Mouse (Mus musculus): ENCODE measurements at regions not wholly inside any gene's neighbourhood (a gene's known extent, or its start where the extent isn't known, plus 50 kb on each side); places are given as distances from the start of the nearest gene placed in this dataset.

- no peaks in the 10 kb centered on the region for H3K27me3 ChIP-seq (ENCODE audit: control insufficient read depth, insufficient read depth, low read length)
- no peak for ATAC-seq (replicated peaks; ENCODE audit: extremely low read depth, insufficient read depth, low FRiP score)
- peaks cover 26% of the 10 kb centered on the region for H3K4me1 ChIP-seq (ENCODE audit: control insufficient read depth, insufficient read depth, low read length)
- H3K36me3 ChIP-seq (ENCODE audit: control insufficient read depth, insufficient read depth) = no peaks in the 10 kb centered on the region
- no peak overlapping the region for H3K4me2 ChIP-seq (ENCODE audit: low read depth, low read length)
- H3K9ac ChIP-seq (ENCODE audit: low read length) = no peak overlapping the region
- WGBS = 48% methylated on average over 8 of the region's 8 CpGs
- no peak overlapping the region for H3K4me3 ChIP-seq (ENCODE audit: low read length)
- no peak overlapping the region for H3K27ac ChIP-seq (ENCODE audit: low read length)
- H3K9me3 ChIP-seq (replicated peaks; ENCODE audit: control insufficient read depth, low read length) = peaks cover 4% of the 10 kb centered on the region; the same call in 1 of the 2 replicates
Observed at GRCm38 (mm10) chr9:120731952-120732622, 160.8 kb downstream of the Rpl14 start.

GRCm38 (mm10) chr9:120732650-120733293, 161.5 kb downstream of the Rpl14 start:
- no peak for ATAC-seq (replicated peaks; ENCODE audit: extremely low read depth, insufficient read depth, low FRiP score)
- H3K4me3 ChIP-seq (ENCODE audit: low read length) = no peak overlapping the region
- no peak overlapping the region for H3K9ac ChIP-seq (ENCODE audit: low read length)
- H3K27ac ChIP-seq (ENCODE audit: low read length) = no peak overlapping the region
- H3K4me2 ChIP-seq (ENCODE audit: low read depth, low read length) = no peak overlapping the region
- H3K27me3 ChIP-seq (ENCODE audit: control insufficient read depth, insufficient read depth, low read length) = no peaks in the 10 kb centered on the region
- H3K36me3 ChIP-seq (ENCODE audit: control insufficient read depth, insufficient read depth) = no peaks in the 10 kb centered on the region
- peaks cover 4% of the 10 kb centered on the region; the same call in 1 of the 2 replicates for H3K9me3 ChIP-seq (replicated peaks; ENCODE audit: control insufficient read depth, low read length)
- 62% methylated on average over 14 of the region's 14 CpGs for WGBS
- H3K4me1 ChIP-seq (ENCODE audit: control insufficient read depth, insufficient read depth, low read length) = peaks cover 29% of the 10 kb centered on the region

DNA sequence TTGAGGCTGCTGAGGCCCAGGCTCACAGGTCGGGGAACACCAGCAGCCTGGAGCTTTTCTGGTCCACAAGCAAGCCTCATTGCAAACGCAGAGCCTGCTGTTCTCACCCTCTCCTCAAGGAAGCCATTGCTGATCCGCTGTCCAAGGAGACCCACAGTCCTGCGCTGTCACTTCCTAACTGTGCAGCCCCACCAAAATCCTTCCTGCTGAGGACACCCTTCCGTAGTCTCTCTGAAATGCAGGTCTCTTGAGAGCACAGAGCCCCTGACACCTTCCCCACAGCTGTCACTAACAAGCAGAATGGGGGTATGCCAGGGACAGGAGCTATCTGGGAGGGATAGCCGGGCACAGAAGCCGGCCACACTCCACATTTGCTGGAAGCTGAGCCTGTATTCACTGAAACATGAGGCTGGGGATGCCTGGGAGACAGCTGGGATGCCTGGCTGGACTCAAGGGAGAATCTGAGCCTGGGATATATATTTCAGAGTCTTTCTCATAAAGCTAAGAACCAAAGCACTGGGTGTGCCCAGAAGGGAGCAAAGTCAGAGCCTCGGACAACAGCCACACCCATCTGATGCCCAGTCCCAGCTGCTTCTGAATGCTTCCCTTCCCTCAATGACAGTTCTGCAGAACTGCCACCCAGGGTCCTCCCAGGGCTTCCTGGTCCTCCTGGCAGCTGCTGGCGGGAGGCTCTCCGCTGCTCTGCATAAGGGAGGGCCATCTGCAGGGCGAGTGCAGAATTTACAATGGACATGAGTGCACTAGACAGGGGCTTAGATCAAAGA, 162.6 kb downstream of the Rpl14 start:
- H3K4me3 ChIP-seq (ENCODE audit: low read length) = no peak overlapping the region
- H3K27ac ChIP-seq (ENCODE audit: low read length) = no peak overlapping the region; the same call in 1 of the 2 replicates
- peaks cover 4% of the 10 kb centered on the region; the same call in 1 of the 2 replicates for H3K9me3 ChIP-seq (replicated peaks; ENCODE audit: control insufficient read depth, low read length)
- peaks cover 39% of the 10 kb centered on the region for H3K4me1 ChIP-seq (ENCODE audit: control insufficient read depth, insufficient read depth, low read length)
- H3K27me3 ChIP-seq (ENCODE audit: control insufficient read depth, insufficient read depth, low read length) = no peaks in the 10 kb centered on the region
- WGBS = 44% methylated on average over 11 of the region's 11 CpGs
- no peaks in the 10 kb centered on the region for H3K36me3 ChIP-seq (ENCODE audit: control insufficient read depth, insufficient read depth)
- no peak overlapping the region for H3K4me2 ChIP-seq (ENCODE audit: low read depth, low read length)
- ATAC-seq (replicated peaks; ENCODE audit: extremely low read depth, insufficient read depth, low FRiP score) = no peak
- no peak overlapping the region; the same call in 1 of the 2 replicates for H3K9ac ChIP-seq (ENCODE audit: low read length)

DNA sequence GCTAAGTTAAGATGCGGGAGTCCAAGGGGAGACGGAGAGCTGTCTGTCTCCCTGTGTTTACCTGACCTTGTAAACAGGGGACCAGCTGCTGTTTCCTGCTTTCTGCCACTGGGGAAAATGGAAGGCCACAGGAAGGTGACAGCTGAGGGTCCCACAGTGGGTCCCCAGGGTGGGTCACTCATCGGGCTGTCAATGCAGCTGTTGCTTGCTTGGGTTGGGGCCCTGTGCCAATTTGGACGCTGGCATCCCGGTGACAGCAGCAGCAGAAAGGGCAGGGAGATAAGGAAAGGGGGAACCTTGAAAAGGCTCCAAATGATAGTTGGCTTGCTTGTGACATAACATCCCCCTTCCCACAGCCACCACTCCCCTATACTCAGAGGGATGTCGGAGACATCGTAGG, 164.0 kb downstream of the Rpl14 start:
- no peak for ATAC-seq (replicated peaks; ENCODE audit: extremely low read depth, insufficient read depth, low FRiP score)
- 25% methylated on average over 7 of the region's 7 CpGs for WGBS
- Histone ChIP-seq H3K36me3 (ENCODE audit: control insufficient read depth, insufficient read depth) (no peaks in the 10 kb centered on the region), H3K4me1 (ENCODE audit: control insufficient read depth, insufficient read depth, low read length) (peaks cover 52% of the 10 kb centered on the region), H3K4me3 (ENCODE audit: low read length) (no peak overlapping the region), H3K27ac (ENCODE audit: low read length) (0 out of 2 replicates have a peak overlapping the region, but pooled peaks have one; percentile 25), H3K4me2 (ENCODE audit: low read depth, low read length) (peak overlapping the region; percentile 44; the same call in 1 of the 2 replicates), H3K27me3 (ENCODE audit: control insufficient read depth, insufficient read depth, low read length) (no peaks in the 10 kb centered on the region), H3K9me3 (replicated peaks; ENCODE audit: control insufficient read depth, low read length) (no peaks in the 10 kb centered on the region), H3K9ac (ENCODE audit: low read length) (peak overlapping the region; percentile 38; the same call in 1 of the 2 replicates)

DNA sequence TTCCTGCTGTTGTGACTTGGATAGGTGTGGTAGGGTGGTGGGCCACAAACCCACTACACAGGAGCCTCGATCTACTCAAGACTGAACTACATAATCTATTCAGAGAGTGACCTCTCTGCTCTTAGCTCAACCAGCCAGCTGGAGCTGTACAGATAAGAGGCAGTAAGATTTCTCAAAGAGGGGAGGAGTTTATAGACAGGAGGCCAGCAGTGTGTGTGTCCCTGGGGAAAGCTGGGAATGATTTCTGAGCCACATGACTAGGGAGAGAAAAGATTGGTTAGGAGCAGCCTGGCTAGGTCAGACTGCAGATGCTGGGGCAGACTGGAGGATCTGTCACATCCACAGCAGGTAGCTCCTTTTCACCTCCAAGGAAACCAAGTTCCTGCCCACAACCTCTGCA, 166.7 kb downstream of the Rpl14 start:
- H3K4me3 ChIP-seq (ENCODE audit: low read length) = no peak overlapping the region
- H3K9me3 ChIP-seq (replicated peaks; ENCODE audit: control insufficient read depth, low read length) = 0 out of 2 replicates have a peak, but pooled peaks cover 2% of the 10 kb centered on the region
- no peaks in the 10 kb centered on the region for H3K27me3 ChIP-seq (ENCODE audit: control insufficient read depth, insufficient read depth, low read length)
- H3K9ac ChIP-seq (ENCODE audit: low read length) = no peak overlapping the region
- peaks cover 53% of the 10 kb centered on the region for H3K4me1 ChIP-seq (ENCODE audit: control insufficient read depth, insufficient read depth, low read length)
- H3K4me2 ChIP-seq (ENCODE audit: low read depth, low read length) = no peak overlapping the region
- H3K36me3 ChIP-seq (ENCODE audit: control insufficient read depth, insufficient read depth) = no peaks in the 10 kb centered on the region
- peak; percentile 46; the same call in 1 of the 2 replicates for ATAC-seq (replicated peaks; ENCODE audit: extremely low read depth, insufficient read depth, low FRiP score)
- peak overlapping the region; percentile 44; the same call in 1 of the 2 replicates for H3K27ac ChIP-seq (ENCODE audit: low read length)
- 17% methylated on average over 1 of the region's 1 CpGs for WGBS

GRCm38 (mm10) chr9:120739199-120739952, 168.1 kb downstream of the Rpl14 start:
- H3K4me1 ChIP-seq (ENCODE audit: control insufficient read depth, insufficient read depth, low read length) = peaks cover 46% of the 10 kb centered on the region
- H3K36me3 ChIP-seq (ENCODE audit: control insufficient read depth, insufficient read depth) = no peaks in the 10 kb centered on the region
- H3K27me3 ChIP-seq (ENCODE audit: control insufficient read depth, insufficient read depth, low read length) = no peaks in the 10 kb centered on the region
- no peak overlapping the region for H3K4me3 ChIP-seq (ENCODE audit: low read length)
- 0 out of 2 replicates have a peak, but pooled peaks cover 2% of the 10 kb centered on the region for H3K9me3 ChIP-seq (replicated peaks; ENCODE audit: control insufficient read depth, low read length)
- peak; percentile 75 for ATAC-seq (replicated peaks; ENCODE audit: extremely low read depth, insufficient read depth, low FRiP score)
- 28% methylated on average over 14 of the region's 14 CpGs for WGBS
- peak overlapping the region; percentile 54 for H3K9ac ChIP-seq (ENCODE audit: low read length)
- no peak overlapping the region for H3K4me2 ChIP-seq (ENCODE audit: low read depth, low read length)
- H3K27ac ChIP-seq (ENCODE audit: low read length) = peak overlapping the region; percentile 87

- ATAC-seq (replicated peaks; ENCODE audit: extremely low read depth, insufficient read depth, low FRiP score) = no peak
Observed at GRCm38 (mm10) chr9:120739953-120740524, 168.8 kb downstream of the Rpl14 start.

DNA sequence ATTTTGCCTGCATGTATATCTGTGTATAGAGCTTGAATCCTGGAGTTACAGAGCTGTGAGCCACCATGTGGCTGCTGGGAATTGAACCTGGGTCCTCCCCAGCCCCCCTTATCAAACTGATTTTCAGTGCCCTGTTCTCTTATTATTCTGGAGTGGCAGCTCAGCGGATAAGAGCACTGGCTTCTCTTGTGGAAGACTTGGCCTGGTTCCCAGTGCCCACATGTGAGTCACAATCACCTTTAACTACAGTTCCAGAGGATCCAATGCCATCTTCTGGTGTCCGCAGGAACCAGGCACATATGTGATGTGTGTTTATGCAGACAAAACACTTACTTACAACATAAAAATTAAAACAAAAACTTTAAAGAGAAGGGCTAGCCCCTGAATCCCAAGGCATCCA, 170.3 kb downstream of the Rpl14 start:
- no peak overlapping the region for H3K9ac ChIP-seq (ENCODE audit: low read length)
- 0 out of 2 replicates have a peak, but pooled peaks cover 2% of the 10 kb centered on the region for H3K9me3 ChIP-seq (replicated peaks; ENCODE audit: control insufficient read depth, low read length)
- no peaks in the 10 kb centered on the region for H3K27me3 ChIP-seq (ENCODE audit: control insufficient read depth, insufficient read depth, low read length)
- H3K36me3 ChIP-seq (ENCODE audit: control insufficient read depth, insufficient read depth) = no peaks in the 10 kb centered on the region
- H3K4me2 ChIP-seq (ENCODE audit: low read depth, low read length) = no peak overlapping the region
- H3K4me1 ChIP-seq (ENCODE audit: control insufficient read depth, insufficient read depth, low read length) = peaks cover 28% of the 10 kb centered on the region
- 62% methylated on average over 2 of the region's 2 CpGs for WGBS
- ATAC-seq (replicated peaks; ENCODE audit: extremely low read depth, insufficient read depth, low FRiP score) = no peak
- H3K27ac ChIP-seq (ENCODE audit: low read length) = no peak overlapping the region
- no peak overlapping the region for H3K4me3 ChIP-seq (ENCODE audit: low read length)

More at GRCm38 (mm10) chr9:120739953-120740524, 168.8 kb downstream of the Rpl14 start:
- Histone ChIP-seq H3K4me3 (ENCODE audit: low read length) (no peak overlapping the region), H3K4me1 (ENCODE audit: control insufficient read depth, insufficient read depth, low read length) (peaks cover 39% of the 10 kb centered on the region), H3K36me3 (ENCODE audit: control insufficient read depth, insufficient read depth) (no peaks in the 10 kb centered on the region), H3K4me2 (ENCODE audit: low read depth, low read length) (no peak overlapping the region), H3K27me3 (ENCODE audit: control insufficient read depth, insufficient read depth, low read length) (no peaks in the 10 kb centered on the region), H3K9ac (ENCODE audit: low read length) (peak overlapping the region; percentile 54), H3K27ac (ENCODE audit: low read length) (peak overlapping the region; percentile 87), H3K9me3 (replicated peaks; ENCODE audit: control insufficient read depth, low read length) (0 out of 2 replicates have a peak, but pooled peaks cover 2% of the 10 kb centered on the region)
- WGBS = 31% methylated on average over 6 of the region's 6 CpGs
